Mouse (Mus musculus) layer of hippocampus, adult 9-11 months (tissue): ENCODE data around the gene Ppox.
"Not testable (repeated sequence)": the region's sequence is repeated elsewhere in the genome, so short reads cannot be mapped to it uniquely, and the experiment has no call there.

Experiments used
- DNase-seq: peaks from one replicate; pipeline ENCODE4 v3.0.0; 2022

Ppox gene

GRCm38 (mm10) chr1:171280916-171281527, at the start of gene Ppox:
TSS of gene Ppox (minus strand) at chr1:171281186.
- DNase-seq = peak; percentile 98

- no peak for DNase-seq
Measured at GRCm38 (mm10) chr1:171330216-171330560, 49.2 kb upstream of the Ppox start.

GRCm38 (mm10) chr1:171329433-171330215, 48.6 kb upstream of the Ppox start:
- no peak for DNase-seq

- DNase-seq = peak; percentile 96
Measured at GRCm38 (mm10) chr1:171328839-171329432, 48.0 kb upstream of the Ppox start, which contains the start of gene Dedd. TSS of gene Dedd (plus strand) at chr1:171329145.

GRCm38 (mm10) chr1:171328244-171328643, 47.3 kb upstream of the Ppox start:
- no peak for DNase-seq

- DNase-seq = not testable (repeated sequence)
Measured at GRCm38 (mm10) chr1:171326588-171326987, 45.6 kb upstream of the Ppox start.

- no peak for DNase-seq
Measured at GRCm38 (mm10) chr1:171325571-171325970, 44.6 kb upstream of the Ppox start.

GRCm38 (mm10) chr1:171322012-171322411, 41.0 kb upstream of the Ppox start:
- no peak for DNase-seq

GRCm38 (mm10) chr1:171321415-171321814, 40.4 kb upstream of the Ppox start:
- no peak for DNase-seq

- DNase-seq = no peak
Measured at GRCm38 (mm10) chr1:171320151-171320550, 39.2 kb upstream of the Ppox start.

GRCm38 (mm10) chr1:171319748-171320147, 38.8 kb upstream of the Ppox start:
- DNase-seq = no peak

GRCm38 (mm10) chr1:171309321-171309720, 28.3 kb upstream of the Ppox start:
- DNase-seq = no peak

GRCm38 (mm10) chr1:171306157-171306556, 25.2 kb upstream of the Ppox start:
- DNase-seq = not testable (repeated sequence)

- no peak for DNase-seq
Measured at GRCm38 (mm10) chr1:171298226-171298625, 17.2 kb upstream of the Ppox start.

GRCm38 (mm10) chr1:171295063-171295402, 14.0 kb upstream of the Ppox start:
- DNase-seq = no peak

GRCm38 (mm10) chr1:171294298-171295062, 13.5 kb upstream of the Ppox start, which contains the start of gene Ufc1:
TSS of gene Ufc1 (minus strand) at chr1:171295024.
- peak; percentile 82 for DNase-seq

GRCm38 (mm10) chr1:171293906-171294297, 12.9 kb upstream of the Ppox start:
- DNase-seq = no peak

GRCm38 (mm10) chr1:171293351-171293750, 12.4 kb upstream of the Ppox start:
- no peak for DNase-seq

GRCm38 (mm10) chr1:171288328-171288727, 7.3 kb upstream of the Ppox start:
- no peak for DNase-seq

- DNase-seq = peak; percentile 96
Measured at GRCm38 (mm10) chr1:171287136-171288081, 6.4 kb upstream of the Ppox start, which contains the start of gene Usp21. TSS of gene Usp21 (minus strand) at chr1:171287991.

GRCm38 (mm10) chr1:171286517-171286916, 5.5 kb upstream of the Ppox start:
- DNase-seq = no peak
